Mouse (Mus musculus) forebrain, embryonic 12.5 days (tissue): ENCODE measurements at regions not wholly inside any gene's neighbourhood (a gene's known extent, or its start where the extent isn't known, plus 50 kb on each side); places are given as distances from the start of the nearest gene placed in this dataset.

ENCODE experiments used
- ATAC-seq: fragments of 200-750 bp; cut with Nextera tagmentation; 2 replicates; pipeline ENCODE4 v1.8.0; 2017; ENCODE audit warnings: moderate TSS enrichment; ENCODE audit not compliant: low FRiP score
- H3K27ac ChIP-seq: fragments of 300-500 bp; sonication (generic); 2 replicates; pipeline ENCODE4 v1.5.1; 2016; ENCODE audit warnings: mild to moderate bottlenecking
- H3K27me3 ChIP-seq: fragments of 300-500 bp; sonication (generic); 2 replicates; pipeline ENCODE4 v1.6.1; 2016; ENCODE audit warnings: mild to moderate bottlenecking
- H3K36me3 ChIP-seq: fragments of 300-500 bp; sonication (generic); replicated peaks from 2 replicates; pipeline ENCODE4 v1.6.1; 2016; ENCODE audit warnings: mild to moderate bottlenecking
- H3K4me1 ChIP-seq: fragments of 300-500 bp; sonication (generic); 2 replicates; pipeline ENCODE4 v1.6.1; 2016
- H3K4me2 ChIP-seq: fragments of 300-500 bp; sonication (generic); 2 replicates; pipeline ENCODE4 v1.6.1; 2016; ENCODE audit warnings: mild to moderate bottlenecking, moderate library complexity
- H3K4me3 ChIP-seq: fragments of 300-500 bp; sonication (generic); replicated peaks from 2 replicates; pipeline ENCODE4 v1.5.1; 2016; ENCODE audit warnings: mild to moderate bottlenecking
- H3K9ac ChIP-seq: fragments of 300-500 bp; sonication (generic); 2 replicates; pipeline ENCODE4 v1.6.1; 2016; ENCODE audit warnings: mild to moderate bottlenecking
- H3K9me3 ChIP-seq: fragments of 300-500 bp; sonication (generic); 2 replicates; pipeline ENCODE4 v1.6.1; 2016
- WGBS: fragments of 180-500 bp; shearing (Covaris S2); methylation state at CpG from one replicate; pipeline ENCODE4 v1.1.7; 2016; 5-methylcytosine and 5-hydroxymethylcytosine counted together

- no peaks in the 10 kb centered on the region for H3K9me3 ChIP-seq
- no peak overlapping the region for H3K4me3 ChIP-seq
- no peak overlapping the region for H3K27ac ChIP-seq
- H3K4me2 ChIP-seq: no peak overlapping the region
- ATAC-seq: no peak
- H3K4me1 ChIP-seq: peaks cover 5% of the 10 kb centered on the region
- H3K36me3 ChIP-seq: no peaks in the 10 kb centered on the region
- H3K27me3 ChIP-seq: no peaks in the 10 kb centered on the region
- H3K9ac ChIP-seq: no peak overlapping the region
- 89% methylated on average over 4 of the region's 4 CpGs for WGBS
Measured at GRCm38 (mm10) chr11:18070586-18071306, 117.1 kb upstream of the Etaa1 start.

GRCm38 (mm10) chr11:18070032-18070374, 116.3 kb upstream of the Etaa1 start:
- Histone ChIP-seq H3K36me3 (no peaks in the 10 kb centered on the region), H3K27me3 (no peaks in the 10 kb centered on the region), H3K9ac (no peak overlapping the region), H3K27ac (no peak overlapping the region), H3K4me1 (peaks cover 5% of the 10 kb centered on the region), H3K9me3 (no peaks in the 10 kb centered on the region), H3K4me3 (no peak overlapping the region), H3K4me2 (no peak overlapping the region)
- peak; percentile 33 for ATAC-seq
- 72% methylated on average over 8 of the region's 8 CpGs for WGBS

GRCm38 (mm10) chr11:18069348-18070031, 115.8 kb upstream of the Etaa1 start:
- no peaks in the 10 kb centered on the region for H3K9me3 ChIP-seq
- H3K27ac ChIP-seq: no peak overlapping the region; the same call in 1 of the 2 replicates
- H3K36me3 ChIP-seq: no peaks in the 10 kb centered on the region
- H3K4me1 ChIP-seq: peaks cover 5% of the 10 kb centered on the region
- H3K27me3 ChIP-seq: no peaks in the 10 kb centered on the region
- H3K4me2 ChIP-seq: no peak overlapping the region
- no peak overlapping the region for H3K4me3 ChIP-seq
- peak; percentile 82 for ATAC-seq
- H3K9ac ChIP-seq: no peak overlapping the region
- WGBS: 50% methylated on average over 7 of the region's 7 CpGs

GRCm38 (mm10) chr11:18068085-18068484, 114.4 kb upstream of the Etaa1 start:
- H3K4me2 ChIP-seq: no peak overlapping the region
- no peak for ATAC-seq
- H3K9me3 ChIP-seq: no peaks in the 10 kb centered on the region
- H3K4me1 ChIP-seq: peaks cover 5% of the 10 kb centered on the region
- 15% methylated on average over 2 of the region's 2 CpGs for WGBS
- no peaks in the 10 kb centered on the region for H3K27me3 ChIP-seq
- no peak overlapping the region for H3K9ac ChIP-seq
- H3K36me3 ChIP-seq: no peaks in the 10 kb centered on the region
- H3K4me3 ChIP-seq: no peak overlapping the region
- H3K27ac ChIP-seq: no peak overlapping the region

- Histone ChIP-seq H3K9me3 (no peaks in the 10 kb centered on the region), H3K4me2 (no peak overlapping the region), H3K27me3 (no peaks in the 10 kb centered on the region), H3K4me1 (peaks cover 5% of the 10 kb centered on the region), H3K27ac (no peak overlapping the region), H3K36me3 (no peaks in the 10 kb centered on the region), H3K4me3 (no peak overlapping the region), H3K9ac (no peak overlapping the region)
- WGBS: 51% methylated on average over 3 of the region's 3 CpGs
- ATAC-seq: no peak
Measured at GRCm38 (mm10) chr11:18067676-18068075, 114.0 kb upstream of the Etaa1 start.

- H3K4me3 ChIP-seq: no peak overlapping the region
- no peak overlapping the region for H3K9ac ChIP-seq
- 93% methylated on average over 1 of the region's 1 CpGs for WGBS
- no peaks in the 10 kb centered on the region for H3K9me3 ChIP-seq
- H3K36me3 ChIP-seq: no peaks in the 10 kb centered on the region
- H3K27ac ChIP-seq: no peak overlapping the region
- no peaks in the 10 kb centered on the region for H3K27me3 ChIP-seq
- H3K4me1 ChIP-seq: no peaks in the 10 kb centered on the region
- no peak for ATAC-seq
- H3K4me2 ChIP-seq: no peak overlapping the region
Measured at GRCm38 (mm10) chr11:18041589-18041988, 87.9 kb upstream of the Etaa1 start.

- H3K27ac ChIP-seq: no peak overlapping the region
- no peak for ATAC-seq
- H3K27me3 ChIP-seq: no peaks in the 10 kb centered on the region
- WGBS: 94% methylated on average over 4 of the region's 4 CpGs
- H3K9me3 ChIP-seq: no peaks in the 10 kb centered on the region
- H3K36me3 ChIP-seq: no peaks in the 10 kb centered on the region
- H3K4me2 ChIP-seq: no peak overlapping the region
- H3K9ac ChIP-seq: no peak overlapping the region
- H3K4me3 ChIP-seq: no peak overlapping the region
- H3K4me1 ChIP-seq: no peaks in the 10 kb centered on the region
Measured at GRCm38 (mm10) chr11:18031049-18031448, 77.4 kb upstream of the Etaa1 start.

GRCm38 (mm10) chr11:18022065-18022464, 68.4 kb upstream of the Etaa1 start:
- no peak overlapping the region for H3K9ac ChIP-seq
- no peak for ATAC-seq
- H3K4me2 ChIP-seq: no peak overlapping the region
- H3K9me3 ChIP-seq: no peaks in the 10 kb centered on the region
- H3K27ac ChIP-seq: no peak overlapping the region
- H3K4me3 ChIP-seq: no peak overlapping the region
- WGBS: 87% methylated on average over 4 of the region's 4 CpGs
- no peaks in the 10 kb centered on the region for H3K27me3 ChIP-seq
- H3K36me3 ChIP-seq: no peaks in the 10 kb centered on the region
- H3K4me1 ChIP-seq: no peaks in the 10 kb centered on the region

- Histone ChIP-seq H3K4me1 (peaks cover 18% of the 10 kb centered on the region), H3K27ac (no peak overlapping the region), H3K9me3 (no peaks in the 10 kb centered on the region), H3K36me3 (no peaks in the 10 kb centered on the region), H3K27me3 (no peaks in the 10 kb centered on the region), H3K4me2 (0 out of 2 replicates have a peak overlapping the region, but pooled peaks have one; percentile 21), H3K9ac (no peak overlapping the region), H3K4me3 (no peak overlapping the region)
- WGBS: 19% methylated on average over 4 of the region's 4 CpGs
- ATAC-seq: 0 out of 2 replicates have a peak, but pooled peaks have one; percentile 45
Measured at GRCm38 (mm10) chr11:18015239-18015638, 61.6 kb upstream of the Etaa1 start.

GRCm38 (mm10) chr11:18014610-18015009, 60.9 kb upstream of the Etaa1 start:
- no peaks in the 10 kb centered on the region for H3K36me3 ChIP-seq
- 0 out of 2 replicates have a peak overlapping the region, but pooled peaks have one; percentile 21 for H3K4me2 ChIP-seq
- no peak overlapping the region for H3K27ac ChIP-seq
- 12% methylated on average over 9 of the region's 9 CpGs for WGBS
- H3K9ac ChIP-seq: no peak overlapping the region
- ATAC-seq: peak; percentile 53; the same call in 1 of the 2 replicates
- H3K4me1 ChIP-seq: peaks cover 18% of the 10 kb centered on the region
- no peaks in the 10 kb centered on the region for H3K9me3 ChIP-seq
- no peak overlapping the region for H3K4me3 ChIP-seq
- H3K27me3 ChIP-seq: no peaks in the 10 kb centered on the region

GRCm38 (mm10) chr11:18012085-18012484, 58.4 kb upstream of the Etaa1 start:
- Histone ChIP-seq H3K4me1 (peaks cover 18% of the 10 kb centered on the region), H3K4me2 (no peak overlapping the region), H3K27ac (no peak overlapping the region), H3K9ac (no peak overlapping the region), H3K9me3 (no peaks in the 10 kb centered on the region), H3K4me3 (no peak overlapping the region), H3K36me3 (no peaks in the 10 kb centered on the region), H3K27me3 (no peaks in the 10 kb centered on the region)
- no peak for ATAC-seq
- 52% methylated on average over 5 of the region's 5 CpGs for WGBS

GRCm38 (mm10) chr11:18011101-18011733, 57.5 kb upstream of the Etaa1 start:
- WGBS: 18% methylated on average over 13 of the region's 13 CpGs
- Histone ChIP-seq H3K9ac (no peak overlapping the region), H3K27ac (no peak overlapping the region), H3K9me3 (no peaks in the 10 kb centered on the region), H3K27me3 (no peaks in the 10 kb centered on the region), H3K4me2 (peak overlapping the region; percentile 26), H3K4me1 (peaks cover 18% of the 10 kb centered on the region), H3K4me3 (no peak overlapping the region), H3K36me3 (no peaks in the 10 kb centered on the region)
- ATAC-seq: peak; percentile 78
